Mouse (Mus musculus): ENCODE results near the gene Tmem238l. TPM values are rescaled to one million over a fixed set of nuclear protein-coding genes. Genes with fewer than 3 reads are reported as not detected.

Gene Tmem238l
- polyA plus RNA-seq (2014; fragmentation: Illumina TruSeq; extraction: RNeasy Lipid Tissue Mini Kit (QIAGEN cat#74804); ENCODE audit: low read depth, low replicate concordance) = not detected

DNA sequence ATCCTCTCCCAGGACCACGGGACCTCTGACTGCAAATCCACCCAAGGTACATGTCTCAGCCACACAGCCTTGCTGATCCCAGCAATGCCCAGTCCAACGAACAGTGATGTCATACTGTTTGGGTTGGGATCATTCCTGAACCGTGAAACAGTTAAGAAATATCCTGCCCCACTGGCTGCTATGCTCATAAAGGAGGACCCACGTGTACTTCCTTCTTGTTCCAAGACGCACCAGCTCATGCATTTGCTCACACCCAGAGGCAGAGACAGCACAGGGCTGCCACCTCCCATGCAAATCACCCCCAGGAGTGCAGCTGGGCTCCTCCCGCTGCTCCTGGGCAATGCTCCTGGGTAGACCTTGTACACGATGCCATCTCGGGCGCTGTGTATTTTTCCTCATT is at the start of gene Tmem238l:
Gene Tmem238l (plus strand): TSS at position 336 of the 400 bp plus-strand sequence.

DNA sequence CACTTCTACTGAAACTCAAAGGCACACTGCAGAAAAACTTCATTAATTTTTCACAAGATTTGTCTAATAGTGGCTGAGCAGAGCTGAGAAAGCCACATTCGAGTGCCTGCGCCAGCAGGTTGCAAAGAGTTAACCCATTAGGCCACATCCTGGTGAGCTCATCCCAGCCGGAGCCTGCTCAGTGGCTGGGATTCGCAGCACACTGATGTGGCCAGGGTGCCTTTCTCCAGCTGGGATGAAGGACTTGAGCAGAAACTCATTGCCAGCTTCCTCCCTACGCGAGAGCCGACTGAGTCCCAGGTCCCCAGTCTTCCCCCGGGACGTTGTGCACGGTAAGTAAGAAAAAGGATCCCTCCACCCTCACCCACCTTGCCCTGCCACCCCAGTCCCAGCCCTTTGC is 44.6 kb upstream of the Tmem238l start, which contains the start of gene Pirt:
Gene Pirt (plus strand): TSS at position 171 of the 400 bp plus-strand sequence.

Other genes with a start within 250 kb of the Tmem238l start
- gene Pirt, start 44.7 kb upstream of the Tmem238l start, polyA plus RNA-seq (2014; fragmentation: Illumina TruSeq; extraction: RNeasy Lipid Tissue Mini Kit (QIAGEN cat#74804); ENCODE audit: low read depth, low replicate concordance) = 8.2 TPM
- gene Tmem220, start 68.5 kb downstream of the Tmem238l start, polyA plus RNA-seq (2014; fragmentation: Illumina TruSeq; extraction: RNeasy Lipid Tissue Mini Kit (QIAGEN cat#74804); ENCODE audit: low read depth, low replicate concordance) = 28.3 TPM
- gene Adprm, start 96.0 kb downstream of the Tmem238l start, polyA plus RNA-seq (2014; fragmentation: Illumina TruSeq; extraction: RNeasy Lipid Tissue Mini Kit (QIAGEN cat#74804); ENCODE audit: low read depth, low replicate concordance) = 47.1 TPM
- gene Sco1, start 96.0 kb downstream of the Tmem238l start, polyA plus RNA-seq (2014; fragmentation: Illumina TruSeq; extraction: RNeasy Lipid Tissue Mini Kit (QIAGEN cat#74804); ENCODE audit: low read depth, low replicate concordance) = 46.0 TPM
- not detected for gene Myh3, start 121.7 kb downstream of the Tmem238l start, polyA plus RNA-seq (2014; fragmentation: Illumina TruSeq; extraction: RNeasy Lipid Tissue Mini Kit (QIAGEN cat#74804); ENCODE audit: low read depth, low replicate concordance)
- gene Myh2, start 214.4 kb downstream of the Tmem238l start, polyA plus RNA-seq (2014; fragmentation: Illumina TruSeq; extraction: RNeasy Lipid Tissue Mini Kit (QIAGEN cat#74804); ENCODE audit: low read depth, low replicate concordance) = 0.52 TPM
- gene Myh1, start 243.4 kb downstream of the Tmem238l start, polyA plus RNA-seq (2014; fragmentation: Illumina TruSeq; extraction: RNeasy Lipid Tissue Mini Kit (QIAGEN cat#74804); ENCODE audit: low read depth, low replicate concordance) = 3.3 TPM

Measured in adrenal gland, adult 10 weeks (tissue).